Mouse (Mus musculus) MEL (cell line): ENCODE results near the gene Gm9922.

Experiments
- CHD1 ChIP-seq: IDR thresholded peaks from 2 replicates; pipeline ENCODE4 v1.6.1; 2012; ENCODE audit warnings: low read depth, mild to moderate bottlenecking, inconsistent platforms, low read length, improper control_type of control experiment
- CTCF ChIP-seq, 3 experiments: IDR thresholded peaks in 2 of 3; conservative IDR thresholded peaks in 1 of 3; 2 replicates each; pipeline ENCODE4 v1.5.1; 2011 to 2012; ENCODE audit warnings: low read length in 3 of 3, low read depth in 2 of 3, mild to moderate bottlenecking in 2 of 3, improper control_type of control experiment in 1 of 3, inconsistent platforms in 1 of 3, mixed read lengths in 1 of 3, moderate library complexity in 1 of 3; ENCODE audit not compliant: control insufficient read depth in 1 of 3, insufficient read depth in 1 of 3, poor library complexity in 1 of 3, severe bottlenecking in 1 of 3
- E2F4 ChIP-seq: IDR thresholded peaks from 2 replicates; pipeline ENCODE4 v1.6.1; 2011; ENCODE audit warnings: low read depth, low read length, improper control_type of control experiment, borderline replicate concordance
- ELF1 ChIP-seq: IDR thresholded peaks from 2 replicates; pipeline ENCODE4 v1.6.1; 2014; ENCODE audit warnings: low read depth, mild to moderate bottlenecking, inconsistent platforms, low read length, improper control_type of control experiment, moderate library complexity
- GABPA ChIP-seq: IDR thresholded peaks from 2 replicates; pipeline ENCODE4 v1.6.1; 2012; ENCODE audit warnings: low read depth, mild to moderate bottlenecking, inconsistent platforms, low read length, improper control_type of control experiment, moderate library complexity
- MAX ChIP-seq: IDR thresholded peaks from 2 replicates; pipeline ENCODE4 v1.6.1; 2011; ENCODE audit warnings: low read length, improper control_type of control experiment
- NRF1 ChIP-seq: IDR thresholded peaks from 2 replicates; pipeline ENCODE4 v1.6.1; 2014; ENCODE audit warnings: low read depth, mild to moderate bottlenecking, inconsistent platforms, low read length, improper control_type of control experiment, moderate library complexity; ENCODE audit not compliant: poor library complexity, insufficient read depth, severe bottlenecking
- POLR2A ChIP-seq, 2 experiments: IDR thresholded peaks; 2 replicates each; pipeline ENCODE4 v1.6.1; 2011 to 2012; ENCODE audit warnings: low read length in 2 of 2, mild to moderate bottlenecking in 2 of 2, control low read depth in 1 of 2, improper control_type of control experiment in 1 of 2, low read depth in 1 of 2, moderate library complexity in 1 of 2; ENCODE audit not compliant: control insufficient read depth in 1 of 2, insufficient read depth in 1 of 2, poor library complexity in 1 of 2
- POLR2AphosphoS5 ChIP-seq: IDR thresholded peaks from 2 replicates; pipeline ENCODE4 v1.6.1; 2012; ENCODE audit warnings: low read depth, borderline replicate concordance, mild to moderate bottlenecking, inconsistent platforms, low read length, moderate library complexity, mixed read lengths
- SMC3 ChIP-seq: IDR thresholded peaks from 2 replicates; pipeline ENCODE4 v1.6.1; 2011; ENCODE audit warnings: low read depth, low read length, improper control_type of control experiment
- UBTF ChIP-seq: IDR thresholded peaks from 2 replicates; pipeline ENCODE4 v1.6.1; 2012; ENCODE audit warnings: low read depth, mild to moderate bottlenecking, inconsistent platforms, low read length, improper control_type of control experiment, moderate library complexity, borderline replicate concordance; ENCODE audit not compliant: insufficient read depth
- ZKSCAN1 ChIP-seq: IDR thresholded peaks from 2 replicates; pipeline ENCODE4 v1.6.1; 2012; ENCODE audit warnings: low read depth, mild to moderate bottlenecking, inconsistent platforms, low read length, improper control_type of control experiment, moderate library complexity

DNA sequence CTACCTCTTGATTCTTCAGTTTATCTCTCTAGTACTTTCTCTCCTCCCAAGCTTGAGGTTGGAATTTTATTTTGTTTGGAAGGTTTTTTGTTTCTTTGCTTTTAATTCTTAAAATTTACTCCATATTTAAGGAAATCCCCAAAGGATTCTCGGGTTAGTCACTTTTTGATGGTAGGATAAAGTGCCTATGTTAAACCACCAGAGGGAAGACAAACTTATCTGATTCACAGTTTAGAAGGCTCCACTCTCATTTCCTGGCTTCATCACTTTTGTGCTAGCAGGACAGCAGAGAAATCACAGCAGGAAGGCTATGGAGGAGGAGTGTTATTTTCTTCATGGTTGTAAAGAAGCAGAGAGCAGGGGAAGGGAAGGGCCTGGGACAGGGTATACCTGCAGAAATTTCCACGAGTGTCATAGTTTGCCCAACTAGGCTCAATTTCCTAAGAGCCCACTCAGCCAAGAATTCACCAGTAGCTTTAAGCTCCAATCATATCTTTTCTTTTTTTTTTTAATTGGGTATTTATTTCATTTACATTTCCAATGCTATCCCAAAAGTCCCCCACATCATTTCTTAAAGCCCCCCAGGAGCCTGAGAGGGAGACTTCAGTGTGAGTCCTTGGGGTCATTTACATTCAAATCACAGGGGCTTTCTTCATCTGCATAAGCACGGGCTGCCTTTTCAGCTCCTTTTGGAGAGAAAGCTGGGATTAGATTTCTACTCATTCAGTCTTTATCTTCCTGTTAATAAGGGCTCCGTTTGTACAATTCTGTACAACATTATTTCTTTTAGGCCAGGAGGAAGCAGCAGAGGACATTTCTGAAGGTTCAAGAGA lies 46.9 kb upstream of the Gm9922 start:
- no peak for TF ChIP-seq MAX
- TF ChIP-seq CTCF (IDR thresholded peaks at IDR 0.05 in 2 of 3, conservative IDR thresholded peaks at IDR 0.05 in 1 of 3; ENCODE audit: control insufficient read depth in 1 of 3, insufficient read depth in 1 of 3, low read depth in 2 of 3, low read length in 3 of 3, poor library complexity in 1 of 3, severe bottlenecking in 1 of 3) = no peak
- no peak for TF ChIP-seq ZKSCAN1
- no peak for TF ChIP-seq SMC3
- TF ChIP-seq ELF1 = no peak
- no peak for TF ChIP-seq CHD1
- TF ChIP-seq E2F4 = no peak
- TF ChIP-seq UBTF = no peak
- no peak for TF ChIP-seq POLR2A (IDR thresholded peaks at IDR 0.05; ENCODE audit: control insufficient read depth in 1 of 2, insufficient read depth in 1 of 2, low read depth in 1 of 2, low read length in 2 of 2, poor library complexity in 1 of 2)
- no peak for TF ChIP-seq GABPA
- TF ChIP-seq NRF1 = no peak
- TF ChIP-seq POLR2AphosphoS5 = no peak
